Mouse (Mus musculus) liver, embryonic 14.5 days (tissue): ENCODE measurements around the gene Ddx51. TPM values are rescaled to one million over a fixed set of nuclear protein-coding genes. Genes with fewer than 3 reads are reported as not detected.

Experiments
- ATAC-seq: fragments of 200-750 bp; cut with Nextera tagmentation; 2 replicates; pipeline ENCODE4 v1.8.0; 2017; ENCODE audit warnings: moderate number of reproducible peaks, mild to moderate bottlenecking, moderate library complexity; ENCODE audit not compliant: insufficient read depth
- DNase-seq, 3 experiments: peaks; one replicate each; pipeline ENCODE4 v3.0.0-alpha.2; 2012 to 2013; ENCODE audit warnings: low read depth in 3 of 3, low spot score in 3 of 3
- H3K27ac ChIP-seq: fragments of 300-500 bp; sonication (generic); 2 replicates; pipeline ENCODE4 v1.5.1; 2014; ENCODE audit warnings: moderate library complexity, mild to moderate bottlenecking, control low read depth, inconsistent platforms
- H3K27me3 ChIP-seq: fragments of 300-500 bp; sonication (generic); 2 replicates; pipeline ENCODE4 v1.6.1; 2014; ENCODE audit warnings: mild to moderate bottlenecking, low read length, moderate library complexity; ENCODE audit not compliant: control insufficient read depth, insufficient read depth
- H3K36me3 ChIP-seq: fragments of 300-500 bp; sonication (generic); replicated peaks from 2 replicates; pipeline ENCODE4 v1.6.1; 2014; ENCODE audit warnings: low read depth; ENCODE audit not compliant: control insufficient read depth, insufficient read depth
- H3K4me1 ChIP-seq, 2 experiments: fragments of 200-500 bp in 1 of 2; fragments of 300-500 bp in 1 of 2; sonication (generic) in 1 of 2; replicated peaks; 2 replicates each; pipeline ENCODE4 v1.6.1; 2012 to 2014; ENCODE audit warnings: antibody characterized with exemption in 1 of 2, inconsistent platforms in 1 of 2, low read length in 1 of 2; ENCODE audit not compliant: control insufficient read depth in 2 of 2, insufficient read depth in 2 of 2
- H3K4me2 ChIP-seq: fragments of 300-500 bp; sonication (generic); 2 replicates; pipeline ENCODE4 v1.6.1; 2014; ENCODE audit warnings: low read depth, mild to moderate bottlenecking, control low read depth, moderate library complexity
- H3K4me3 ChIP-seq, 2 experiments: fragments of 200-500 bp in 1 of 2; fragments of 300-500 bp in 1 of 2; sonication (generic) in 1 of 2; 2 replicates each; pipeline ENCODE4 v1.5.1; 2012 to 2014; ENCODE audit warnings: low read depth in 2 of 2, low read length in 2 of 2, mild to moderate bottlenecking in 2 of 2, control low read depth in 1 of 2, inconsistent platforms in 1 of 2, moderate library complexity in 1 of 2; ENCODE audit not compliant: insufficient read depth in 1 of 2
- H3K9ac ChIP-seq: fragments of 300-500 bp; sonication (generic); replicated peaks from 2 replicates; pipeline ENCODE4 v1.6.1; 2014; ENCODE audit warnings: mild to moderate bottlenecking, control low read depth, moderate library complexity
- H3K9me3 ChIP-seq: fragments of 300-500 bp; sonication (generic); 2 replicates; pipeline ENCODE4 v1.6.1; 2016; ENCODE audit warnings: low read length, mixed read lengths; ENCODE audit not compliant: control insufficient read depth
- CTCF ChIP-seq: IDR thresholded peaks from 2 replicates; pipeline ENCODE4 v1.5.1; 2016; ENCODE audit warnings: antibody characterized with exemption, low read depth, control low read depth
- EP300 ChIP-seq: IDR thresholded peaks from 2 replicates; pipeline ENCODE4 v1.6.1; 2016; ENCODE audit warnings: antibody characterized with exemption, low read depth
- WGBS: fragments of 180-500 bp; shearing (Covaris S2); extraction: QIAGEN DNeasy Blood & Tissue Kit; methylation state at CpG from one replicate; pipeline ENCODE4 v1.1.7; 2014; ENCODE audit not compliant: insufficient replicate concordance; 5-methylcytosine and 5-hydroxymethylcytosine counted together
- polyA plus RNA-seq, 2 experiments: library from polyadenylated mRNA; depleted of rRNA in 1 of 2; stranded (reverse) in 1 of 2; unstranded in 1 of 2; fragments of >200 nt; fragmentation: Nextera tagmentation in 1 of 2; extraction: Ambion mirVana in 1 of 2; gene quantifications; 2 replicates each; pipeline versions ENCODE4 v1.2.1 to v1.2.3; 2012 to 2014

Gene Ddx51
- polyA plus RNA-seq (2012; rRNA removed): 6.8 and 9.1 TPM in 2 replicates
- polyA plus RNA-seq (2014; fragmentation: Nextera tagmentation; extraction: Ambion mirVana): 9.2 and 13.4 TPM in 2 replicates

GRCm38 (mm10) chr5:110652719-110653648 lies at the start of gene Ddx51, which contains the start of gene Noc4l:
Ddx51 (plus strand) TSS chr5:110653451.
Noc4l (minus strand) TSS chr5:110653417.
- H3K36me3 ChIP-seq: peaks cover 34% of the 10 kb centered on the region
- H3K4me2 ChIP-seq: peak within 1 kb of the TSS; percentile 94
- peak within 1 kb of the TSS; percentile 39; the same call in 1 of the 2 replicates for H3K27ac ChIP-seq
- peak; percentile 42 for TF ChIP-seq CTCF
- TF ChIP-seq EP300: no peak
- peaks cover 0 to 9% of the 10 kb centered on the region in 2 experiments; a peak in 3 of 4 replicates for H3K4me1 ChIP-seq
- H3K27me3 ChIP-seq: no peaks in the 10 kb centered on the region
- DNase-seq (peak; percentile 90 to 91 (median 90)), ATAC-seq (peak; percentile 86)
- no peaks in the 10 kb centered on the region for H3K9me3 ChIP-seq
- H3K4me3 ChIP-seq: peak within 1 kb of the TSS; percentile 90 to 99
- WGBS: under 1% methylated on average over 91 of the region's 91 CpGs
- H3K9ac ChIP-seq: peak within 1 kb of the TSS; percentile 90

GRCm38 (mm10) chr5:110604311-110604710 lies 48.9 kb upstream of the Ddx51 start:
- H3K4me1 ChIP-seq: 0 out of 4 replicates have a peak, but pooled peaks cover 0 to 2% of the 10 kb centered on the region in 2 experiments
- H3K4me3 ChIP-seq: no peak overlapping the region
- H3K4me2 ChIP-seq: no peak overlapping the region
- 66% methylated on average over 2 of the region's 2 CpGs for WGBS
- H3K36me3 ChIP-seq: no peaks in the 10 kb centered on the region
- ATAC-seq (no peak), DNase-seq (no peak)
- TF ChIP-seq CTCF (no peak), EP300 (no peak)
- H3K27ac ChIP-seq: no peak overlapping the region
- H3K27me3 ChIP-seq: no peaks in the 10 kb centered on the region
- no peak overlapping the region for H3K9ac ChIP-seq
- no peaks in the 10 kb centered on the region for H3K9me3 ChIP-seq

- Histone ChIP-seq H3K9ac (no peak overlapping the region), H3K4me2 (no peak overlapping the region), H3K9me3 (no peaks in the 10 kb centered on the region), H3K4me1 (0 out of 4 replicates have a peak, but pooled peaks cover 0 to 2% of the 10 kb centered on the region in 2 experiments), H3K36me3 (no peaks in the 10 kb centered on the region), H3K4me3 (no peak overlapping the region), H3K27me3 (no peaks in the 10 kb centered on the region), H3K27ac (no peak overlapping the region)
- ATAC-seq (no peak), DNase-seq (no peak)
- WGBS: 29% methylated on average over 5 of the region's 5 CpGs
- TF ChIP-seq CTCF (no peak), EP300 (no peak)
Measured at GRCm38 (mm10) chr5:110605531-110606221, 47.6 kb upstream of the Ddx51 start.

GRCm38 (mm10) chr5:110607767-110608166 lies 45.5 kb upstream of the Ddx51 start:
- no peaks in the 10 kb centered on the region for H3K36me3 ChIP-seq
- H3K4me3 ChIP-seq: no peak overlapping the region
- no peak overlapping the region for H3K9ac ChIP-seq
- H3K27me3 ChIP-seq: no peaks in the 10 kb centered on the region
- no peak overlapping the region for H3K27ac ChIP-seq
- H3K4me1 ChIP-seq: 0 out of 4 replicates have a peak, but pooled peaks cover 0 to 2% of the 10 kb centered on the region in 2 experiments
- no peak overlapping the region for H3K4me2 ChIP-seq
- TF ChIP-seq EP300 (no peak), CTCF (no peak)
- DNase-seq: no peak
- no peaks in the 10 kb centered on the region for H3K9me3 ChIP-seq
- 55% methylated on average over 3 of the region's 3 CpGs for WGBS
- ATAC-seq: no peak

GRCm38 (mm10) chr5:110608336-110608735 lies 44.9 kb upstream of the Ddx51 start:
- Histone ChIP-seq H3K4me3 (no peak overlapping the region), H3K9me3 (no peaks in the 10 kb centered on the region), H3K4me2 (no peak overlapping the region), H3K36me3 (no peaks in the 10 kb centered on the region), H3K9ac (no peak overlapping the region), H3K27me3 (no peaks in the 10 kb centered on the region), H3K4me1 (0 out of 4 replicates have a peak, but pooled peaks cover 0 to 2% of the 10 kb centered on the region in 2 experiments), H3K27ac (no peak overlapping the region)
- DNase-seq (no peak), ATAC-seq (no peak)
- WGBS: 52% methylated on average over 6 of the region's 6 CpGs
- TF ChIP-seq CTCF (no peak), EP300 (no peak)
